Mouse (Mus musculus) forebrain, embryonic 11.5 days (tissue): Measurements from ENCODE around the gene Apobec3. TPM values are rescaled to one million over a fixed set of nuclear protein-coding genes. Genes with fewer than 3 reads are reported as not detected.

ENCODE experiments used
- ATAC-seq: fragments of 200-750 bp; cut with Nextera tagmentation; replicated peaks from 2 replicates; pipeline ENCODE4 v1.8.0; 2017; ENCODE audit warnings: moderate TSS enrichment; ENCODE audit not compliant: low FRiP score
- DNase-seq: peaks from one replicate; pipeline ENCODE4 v3.0.0-alpha.2; 2017; ENCODE audit warnings: low spot score
- H3K27ac ChIP-seq: fragments of 300-500 bp; sonication (generic); 2 replicates; pipeline ENCODE4 v1.5.1; 2014; ENCODE audit warnings: low read depth, low read length
- H3K27me3 ChIP-seq: fragments of 300-500 bp; sonication (generic); 2 replicates; pipeline ENCODE4 v1.6.1; 2014; ENCODE audit warnings: mild to moderate bottlenecking, low read length, mixed read lengths; ENCODE audit not compliant: control insufficient read depth, insufficient read depth
- H3K36me3 ChIP-seq: fragments of 300-500 bp; sonication (generic); 2 replicates; pipeline ENCODE4 v1.6.1; 2014; ENCODE audit warnings: mild to moderate bottlenecking, low read length, moderate library complexity, mixed read lengths; ENCODE audit not compliant: control insufficient read depth, insufficient read depth
- H3K4me1 ChIP-seq: fragments of 300-500 bp; sonication (generic); replicated peaks from 2 replicates; pipeline ENCODE4 v1.6.1; 2014; ENCODE audit warnings: low read length, mixed read lengths; ENCODE audit not compliant: control insufficient read depth, insufficient read depth
- H3K4me2 ChIP-seq: fragments of 300-500 bp; sonication (generic); 2 replicates; pipeline ENCODE4 v1.6.1; 2014; ENCODE audit warnings: low read depth, mild to moderate bottlenecking, low read length, moderate library complexity, mixed read lengths; ENCODE audit not compliant: severe bottlenecking
- H3K4me3 ChIP-seq: fragments of 300-500 bp; sonication (generic); 2 replicates; pipeline ENCODE4 v1.5.1; 2014; ENCODE audit warnings: low read depth, low read length
- H3K9ac ChIP-seq: fragments of 300-500 bp; sonication (generic); 2 replicates; pipeline ENCODE4 v1.6.1; 2014; ENCODE audit warnings: low read length
- H3K9me3 ChIP-seq: fragments of 300-500 bp; sonication (generic); 2 replicates; pipeline ENCODE4 v1.6.1; 2016; ENCODE audit warnings: low read length, mixed read lengths; ENCODE audit not compliant: control insufficient read depth
- WGBS: fragments of 180-500 bp; shearing (Covaris S2); extraction: QIAGEN DNeasy Blood & Tissue Kit; methylation state at CpG from one replicate; pipeline ENCODE4 v1.1.7; 2014; 5-methylcytosine and 5-hydroxymethylcytosine counted together
- polyA plus RNA-seq: library from polyadenylated mRNA; unstranded; fragments of >200 nt; fragmentation: Nextera tagmentation; extraction: Ambion mirVana; gene quantifications from 2 replicates; pipeline ENCODE4 v1.2.1, GENCODE M21; 2014

The Apobec3 gene
- 10.0 and 10.6 TPM in 2 replicates for polyA plus RNA-seq

- Histone ChIP-seq H3K9ac (peak within 1 kb of the TSS; percentile 53), H3K4me3 (peak within 1 kb of the TSS; percentile 27), H3K27ac (no peak within 1 kb of the TSS), H3K4me1 (no peaks in the 10 kb centered on the region), H3K9me3 (no peaks in the 10 kb centered on the region), H3K27me3 (peaks cover 2% of the 10 kb centered on the region; the same call in 1 of the 2 replicates), H3K4me2 (peak within 1 kb of the TSS; percentile 55), H3K36me3 (no peaks in the 10 kb centered on the region)
- WGBS = 1% methylated on average over 20 of the region's 20 CpGs
- peak; percentile 39; the same call in 1 of the 2 replicates for ATAC-seq
- DNase-seq = peak; percentile 89
Measured at GRCm38 (mm10) chr15:79891436-79892212, at the start of gene Apobec3. TSS of gene Apobec3 (plus strand) at chr15:79891659.

DNA sequence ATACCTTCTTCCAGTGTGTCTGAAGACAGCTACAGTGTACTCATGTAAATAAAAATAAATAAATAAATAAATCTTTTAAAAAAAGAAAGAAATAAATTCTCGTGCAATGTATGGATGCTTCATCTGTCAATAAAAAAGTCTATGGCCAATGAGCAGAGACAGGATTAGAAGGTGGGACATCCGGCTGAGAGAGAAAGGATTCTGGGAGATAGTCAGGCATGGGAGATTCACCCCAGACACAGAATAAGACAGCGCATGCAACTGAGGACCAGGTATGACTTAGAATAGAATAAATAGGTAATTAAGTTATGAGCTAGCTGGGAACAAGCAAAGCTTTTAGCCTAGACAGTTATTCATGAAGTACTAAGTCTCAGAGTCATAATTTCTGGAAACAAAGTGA, 48.5 kb upstream of the Apobec3 start:
- Histone ChIP-seq H3K27me3 (no peaks in the 10 kb centered on the region), H3K9ac (no peak overlapping the region), H3K27ac (no peak overlapping the region), H3K4me2 (no peak overlapping the region), H3K9me3 (no peaks in the 10 kb centered on the region), H3K4me1 (peaks cover 2% of the 10 kb centered on the region), H3K36me3 (no peaks in the 10 kb centered on the region), H3K4me3 (no peak overlapping the region)
- no peak for ATAC-seq
- WGBS = 85% methylated on average over 3 of the region's 3 CpGs
- no peak for DNase-seq

GRCm38 (mm10) chr15:79845986-79846385, 45.5 kb upstream of the Apobec3 start:
- peaks cover 2% of the 10 kb centered on the region for H3K4me1 ChIP-seq
- no peak overlapping the region for H3K4me3 ChIP-seq
- H3K4me2 ChIP-seq = no peak overlapping the region
- H3K36me3 ChIP-seq = no peaks in the 10 kb centered on the region
- 83% methylated on average over 4 of the region's 4 CpGs for WGBS
- no peak for ATAC-seq
- no peak for DNase-seq
- no peaks in the 10 kb centered on the region for H3K27me3 ChIP-seq
- no peaks in the 10 kb centered on the region for H3K9me3 ChIP-seq
- H3K27ac ChIP-seq = no peak overlapping the region
- no peak overlapping the region for H3K9ac ChIP-seq

DNA sequence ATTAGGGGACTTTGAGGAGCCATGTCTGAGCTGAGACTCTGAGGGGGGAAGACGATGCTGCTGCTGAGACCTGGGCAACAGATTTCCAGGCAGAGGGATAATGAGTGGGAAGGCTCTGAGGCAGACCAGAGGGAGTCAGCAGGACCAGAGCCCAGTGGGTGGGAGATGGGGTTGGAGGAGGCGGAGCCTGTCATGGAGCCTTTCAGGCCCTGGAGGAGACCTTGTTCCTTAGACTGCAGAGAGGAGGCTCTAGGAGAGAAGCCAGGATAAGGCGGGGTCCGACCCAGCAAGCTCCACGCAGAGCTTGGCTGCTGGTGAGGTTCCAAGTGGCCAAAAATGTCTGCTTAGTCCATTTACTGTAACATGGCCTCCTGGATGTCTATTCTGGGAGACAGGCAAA, 44.4 kb upstream of the Apobec3 start:
- H3K9me3 ChIP-seq = no peaks in the 10 kb centered on the region
- H3K4me2 ChIP-seq = no peak overlapping the region
- DNase-seq = no peak
- H3K9ac ChIP-seq = no peak overlapping the region
- no peak overlapping the region for H3K27ac ChIP-seq
- no peaks in the 10 kb centered on the region for H3K27me3 ChIP-seq
- no peak for ATAC-seq
- H3K4me1 ChIP-seq = peaks cover 2% of the 10 kb centered on the region
- no peaks in the 10 kb centered on the region for H3K36me3 ChIP-seq
- H3K4me3 ChIP-seq = no peak overlapping the region
- WGBS = 29% methylated on average over 5 of the region's 5 CpGs

GRCm38 (mm10) chr15:79850143-79850542, 41.3 kb upstream of the Apobec3 start:
- H3K27ac ChIP-seq = no peak overlapping the region
- H3K9me3 ChIP-seq = no peaks in the 10 kb centered on the region
- no peaks in the 10 kb centered on the region for H3K36me3 ChIP-seq
- DNase-seq (no peak), ATAC-seq (no peak)
- no peaks in the 10 kb centered on the region for H3K27me3 ChIP-seq
- H3K4me1 ChIP-seq = peaks cover 2% of the 10 kb centered on the region
- 98% methylated on average over 2 of the region's 2 CpGs for WGBS
- no peak overlapping the region for H3K4me3 ChIP-seq
- no peak overlapping the region for H3K9ac ChIP-seq
- no peak overlapping the region for H3K4me2 ChIP-seq

- no peaks in the 10 kb centered on the region for H3K27me3 ChIP-seq
- no peaks in the 10 kb centered on the region for H3K9me3 ChIP-seq
- no peaks in the 10 kb centered on the region for H3K4me1 ChIP-seq
- H3K27ac ChIP-seq = no peak overlapping the region
- no peak overlapping the region for H3K9ac ChIP-seq
- H3K4me2 ChIP-seq = no peak overlapping the region
- H3K4me3 ChIP-seq = no peak overlapping the region
- no peak for DNase-seq
- no peak for ATAC-seq
- 86% methylated on average over 5 of the region's 5 CpGs for WGBS
- no peaks in the 10 kb centered on the region for H3K36me3 ChIP-seq
Measured at GRCm38 (mm10) chr15:79858979-79859378, 32.5 kb upstream of the Apobec3 start.

DNA sequence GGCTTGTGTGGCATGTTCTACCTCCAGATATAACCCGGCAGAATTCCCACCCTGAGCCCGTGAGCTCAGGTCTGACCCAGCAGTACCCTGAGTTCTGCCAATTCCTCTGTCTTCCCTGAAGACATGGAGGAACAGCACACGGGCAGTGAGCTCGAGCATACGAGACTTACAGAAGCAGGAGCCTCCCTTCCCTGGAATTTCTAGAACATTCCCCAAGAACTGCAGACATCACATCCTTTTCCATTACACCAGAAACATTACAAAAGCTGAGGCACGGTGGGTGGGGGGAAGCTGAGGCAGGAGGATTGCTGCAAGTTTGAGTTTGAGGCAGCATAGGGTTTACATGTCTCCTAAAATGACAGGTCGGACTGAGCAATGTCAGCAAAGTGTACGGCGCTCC, 31.6 kb upstream of the Apobec3 start:
- Histone ChIP-seq H3K36me3 (no peaks in the 10 kb centered on the region), H3K4me2 (no peak overlapping the region), H3K4me3 (no peak overlapping the region), H3K27me3 (no peaks in the 10 kb centered on the region), H3K4me1 (no peaks in the 10 kb centered on the region), H3K9me3 (no peaks in the 10 kb centered on the region), H3K9ac (no peak overlapping the region), H3K27ac (no peak overlapping the region)
- 92% methylated on average over 9 of the region's 9 CpGs for WGBS
- no peak for DNase-seq
- no peak for ATAC-seq

- Histone ChIP-seq H3K9ac (no peak overlapping the region), H3K36me3 (no peaks in the 10 kb centered on the region), H3K4me2 (no peak overlapping the region), H3K27me3 (no peaks in the 10 kb centered on the region), H3K4me1 (no peaks in the 10 kb centered on the region), H3K27ac (no peak overlapping the region), H3K4me3 (no peak overlapping the region), H3K9me3 (no peaks in the 10 kb centered on the region)
- 84% methylated on average over 3 of the region's 3 CpGs for WGBS
- DNase-seq (no peak), ATAC-seq (no peak)
Measured at GRCm38 (mm10) chr15:79867260-79868002, 24.0 kb upstream of the Apobec3 start.
